Mouse (Mus musculus): Measurements from ENCODE around the gene Mxra8. TPM values are rescaled to one million over a fixed set of nuclear protein-coding genes. Genes with fewer than 3 reads are reported as not detected.
A peak's percentile ranks its signal among the peaks of the same experiment; 100 is the strongest.

Gene Mxra8
- polyA plus RNA-seq, 1 experiment from 2014 or later, result 121 TPM

- Histone ChIP-seq H3K9me3 (no peaks in the 10 kb centered on the region), H3K27ac (peak overlapping the region; percentile 89), H3K4me2 (peak overlapping the region; percentile 74), H3K36me3 (peaks cover 60% of the 10 kb centered on the region), H3K9ac (peak overlapping the region; percentile 100), H3K27me3 (replicated peaks) (no peaks in the 10 kb centered on the region), H3K4me3 (replicated peaks) (peak overlapping the region; percentile 91), H3K4me1 (peaks cover 18% of the 10 kb centered on the region)
- ATAC-seq (ENCODE audit: insufficient read depth, low FRiP score, low read depth), result peak; percentile 15
- 1% methylated on average over 49 of the region's 49 CpGs for WGBS
These were observed 26.8 kb upstream of the Mxra8 start for GRCm38 (mm10) chr4:155812665-155813181.

- H3K36me3 ChIP-seq, result peaks cover 69% of the 10 kb centered on the region
- 79% methylated on average over 4 of the region's 4 CpGs for WGBS
- ATAC-seq (ENCODE audit: insufficient read depth, low FRiP score, low read depth), result no peak
These were observed 21.9 kb upstream of the Mxra8 start for GRCm38 (mm10) chr4:155817533-155817932.

GRCm38 (mm10) chr4:155821025-155821424, 18.5 kb upstream of the Mxra8 start:
- H3K4me3 ChIP-seq (replicated peaks), result no peak overlapping the region
- H3K9me3 ChIP-seq, result no peaks in the 10 kb centered on the region
- H3K4me2 ChIP-seq, result no peak overlapping the region
- no peaks in the 10 kb centered on the region for H3K27me3 ChIP-seq (replicated peaks)
- H3K36me3 ChIP-seq, result peaks cover 77% of the 10 kb centered on the region
- no peak overlapping the region for H3K27ac ChIP-seq
- H3K9ac ChIP-seq, result no peak overlapping the region
- no peak for ATAC-seq (ENCODE audit: insufficient read depth, low FRiP score, low read depth)
- WGBS, result 75% methylated on average over 7 of the region's 7 CpGs
- H3K4me1 ChIP-seq, result no peaks in the 10 kb centered on the region

More at GRCm38 (mm10) chr4:155817533-155817932, 21.9 kb upstream of the Mxra8 start:
- H3K4me3 ChIP-seq (replicated peaks), result no peak overlapping the region
- H3K27ac ChIP-seq, result no peak overlapping the region
- H3K27me3 ChIP-seq (replicated peaks), result no peaks in the 10 kb centered on the region
- H3K9me3 ChIP-seq, result no peaks in the 10 kb centered on the region
- no peak overlapping the region for H3K9ac ChIP-seq
- H3K4me1 ChIP-seq, result peaks cover 12% of the 10 kb centered on the region
- no peak overlapping the region for H3K4me2 ChIP-seq

- ATAC-seq (ENCODE audit: insufficient read depth, low FRiP score, low read depth), result no peak
- Histone ChIP-seq H3K9me3 (no peaks in the 10 kb centered on the region), H3K27me3 (replicated peaks) (no peaks in the 10 kb centered on the region), H3K27ac (no peak overlapping the region), H3K36me3 (peaks cover 55% of the 10 kb centered on the region), H3K9ac (no peak overlapping the region), H3K4me1 (no peaks in the 10 kb centered on the region), H3K4me2 (no peak overlapping the region), H3K4me3 (replicated peaks) (no peak overlapping the region)
- WGBS, result 96% methylated on average over 16 of the region's 16 CpGs
These were observed 16.0 kb upstream of the Mxra8 start for GRCm38 (mm10) chr4:155823443-155823842.

- 90% methylated on average over 4 of the region's 4 CpGs for WGBS
- Histone ChIP-seq H3K36me3 (peaks cover 10% of the 10 kb centered on the region), H3K4me2 (no peak overlapping the region), H3K27me3 (replicated peaks) (no peaks in the 10 kb centered on the region), H3K27ac (no peak overlapping the region), H3K9ac (no peak overlapping the region), H3K4me3 (replicated peaks) (no peak overlapping the region), H3K4me1 (peaks cover 21% of the 10 kb centered on the region), H3K9me3 (no peaks in the 10 kb centered on the region)
- ATAC-seq (ENCODE audit: insufficient read depth, low FRiP score, low read depth), result no peak
These were observed 9.6 kb upstream of the Mxra8 start for GRCm38 (mm10) chr4:155829866-155830265.

DNA sequence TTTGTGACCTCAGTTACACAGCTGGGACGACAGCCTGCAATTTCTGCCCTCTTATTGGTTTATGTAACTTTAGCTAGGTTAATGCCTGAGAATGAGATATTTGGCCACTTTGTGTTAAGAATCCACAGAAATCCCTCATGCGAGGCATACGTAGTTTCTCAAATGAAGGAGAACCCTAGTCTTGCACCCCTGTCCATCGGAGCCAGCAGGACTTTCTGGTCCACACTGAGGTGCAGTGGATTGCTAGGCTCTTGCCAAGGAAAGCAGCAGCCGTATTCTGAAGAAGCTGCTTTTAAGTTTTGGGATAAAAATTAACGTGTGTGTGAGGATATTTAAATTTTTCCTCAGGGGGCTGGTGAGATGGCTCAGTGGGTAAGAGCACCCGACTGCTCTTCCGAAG, 8.9 kb upstream of the Mxra8 start:
- no peaks in the 10 kb centered on the region for H3K27me3 ChIP-seq (replicated peaks)
- H3K4me1 ChIP-seq, result peaks cover 21% of the 10 kb centered on the region
- WGBS, result 52% methylated on average over 8 of the region's 8 CpGs
- H3K9ac ChIP-seq, result no peak overlapping the region
- H3K9me3 ChIP-seq, result no peaks in the 10 kb centered on the region
- no peak for ATAC-seq (ENCODE audit: insufficient read depth, low FRiP score, low read depth)
- peak overlapping the region; percentile 93 for H3K4me2 ChIP-seq
- H3K4me3 ChIP-seq (replicated peaks), result peak overlapping the region; percentile 85
- peak overlapping the region; percentile 94; the same call in 1 of the 2 replicates for H3K27ac ChIP-seq
- peaks cover 7% of the 10 kb centered on the region for H3K36me3 ChIP-seq

GRCm38 (mm10) chr4:155831205-155831766, 8.2 kb upstream of the Mxra8 start, which contains the start of gene Aurkaip1:
Gene Aurkaip1, plus strand, starts transcription at chr4:155831272.
- peaks cover 21% of the 10 kb centered on the region for H3K4me1 ChIP-seq
- peak within 1 kb of the TSS; percentile 93 for H3K4me2 ChIP-seq
- H3K27me3 ChIP-seq (replicated peaks), result no peaks in the 10 kb centered on the region
- ATAC-seq (ENCODE audit: insufficient read depth, low FRiP score, low read depth), result peak; percentile 94
- H3K27ac ChIP-seq, result peak within 1 kb of the TSS; percentile 94
- WGBS, result 0% methylated on average over 49 of the region's 49 CpGs
- H3K9me3 ChIP-seq, result no peaks in the 10 kb centered on the region
- H3K9ac ChIP-seq, result peak within 1 kb of the TSS; percentile 91
- H3K36me3 ChIP-seq, result peaks cover 7% of the 10 kb centered on the region
- peak within 1 kb of the TSS; percentile 85 for H3K4me3 ChIP-seq (replicated peaks)

DNA sequence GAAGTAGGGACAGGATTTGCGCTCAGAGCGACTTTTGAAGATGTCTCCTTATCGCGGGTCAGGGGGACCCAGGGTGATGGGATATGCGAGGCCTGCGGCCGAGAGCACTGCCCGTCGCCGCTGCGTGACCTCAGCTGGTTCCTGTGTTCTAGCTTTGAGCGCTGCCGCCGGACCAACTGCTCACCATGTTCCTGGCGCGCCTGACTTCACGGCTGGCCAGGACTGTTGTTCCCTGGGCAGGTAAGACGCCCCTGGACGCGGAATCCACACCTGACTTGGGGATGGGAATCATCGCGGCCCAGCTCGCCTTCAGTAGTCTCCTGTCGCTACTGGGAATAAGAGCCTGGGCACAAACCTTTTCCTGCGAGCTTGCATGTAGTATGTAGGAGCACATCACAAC, 7.6 kb upstream of the Mxra8 start:
- Histone ChIP-seq H3K9ac (peak overlapping the region; percentile 91), H3K36me3 (peaks cover 7% of the 10 kb centered on the region), H3K4me2 (peak overlapping the region; percentile 93), H3K4me1 (peaks cover 21% of the 10 kb centered on the region), H3K4me3 (replicated peaks) (peak overlapping the region; percentile 85), H3K27me3 (replicated peaks) (no peaks in the 10 kb centered on the region), H3K9me3 (no peaks in the 10 kb centered on the region), H3K27ac (peak overlapping the region; percentile 94)
- ATAC-seq (ENCODE audit: insufficient read depth, low FRiP score, low read depth), result 0 out of 2 replicates have a peak, but pooled peaks have one; percentile 0
- under 1% methylated on average over 25 of the region's 25 CpGs for WGBS

DNA sequence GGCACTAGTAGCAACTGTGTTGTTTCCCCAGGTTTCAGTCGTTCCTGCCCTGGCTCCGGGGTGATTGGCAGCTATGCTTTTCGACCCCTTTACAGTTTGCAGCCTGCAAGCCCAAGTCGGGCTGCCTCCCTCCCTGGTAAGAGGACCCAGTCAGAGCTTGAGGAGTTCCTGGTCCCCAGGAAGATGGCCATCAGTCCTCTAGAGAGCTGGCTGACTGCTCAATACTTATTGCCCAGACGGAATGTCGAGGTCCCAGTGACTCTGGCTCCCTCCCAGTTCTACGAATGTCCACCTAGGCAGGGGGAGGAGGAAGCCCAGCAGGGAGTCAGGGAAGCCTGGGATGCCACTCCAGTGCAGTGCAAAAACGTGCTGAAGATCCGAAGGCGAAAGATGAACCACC, 7.2 kb upstream of the Mxra8 start:
- peak overlapping the region; percentile 94; the same call in 1 of the 2 replicates for H3K27ac ChIP-seq
- no peak for ATAC-seq (ENCODE audit: insufficient read depth, low FRiP score, low read depth)
- H3K4me2 ChIP-seq, result peak overlapping the region; percentile 93
- peaks cover 23% of the 10 kb centered on the region for H3K4me1 ChIP-seq
- H3K9ac ChIP-seq, result peak overlapping the region; percentile 91
- no peaks in the 10 kb centered on the region for H3K27me3 ChIP-seq (replicated peaks)
- WGBS, result 52% methylated on average over 10 of the region's 10 CpGs
- H3K9me3 ChIP-seq, result no peaks in the 10 kb centered on the region
- peaks cover 7% of the 10 kb centered on the region for H3K36me3 ChIP-seq
- peak overlapping the region; percentile 85 for H3K4me3 ChIP-seq (replicated peaks)

GRCm38 (mm10) chr4:155833234-155833633, 6.2 kb upstream of the Mxra8 start:
- no peak overlapping the region; the same call in 1 of the 2 replicates for H3K4me3 ChIP-seq (replicated peaks)
- peak overlapping the region; percentile 27; the same call in 1 of the 2 replicates for H3K27ac ChIP-seq
- 84% methylated on average over 4 of the region's 4 CpGs for WGBS
- peaks cover 32% of the 10 kb centered on the region for H3K4me1 ChIP-seq
- no peak for ATAC-seq (ENCODE audit: insufficient read depth, low FRiP score, low read depth)
- H3K36me3 ChIP-seq, result peaks cover 7% of the 10 kb centered on the region
- H3K4me2 ChIP-seq, result no peak overlapping the region
- H3K27me3 ChIP-seq (replicated peaks), result no peaks in the 10 kb centered on the region
- H3K9me3 ChIP-seq, result no peaks in the 10 kb centered on the region
- H3K9ac ChIP-seq, result no peak overlapping the region

DNA sequence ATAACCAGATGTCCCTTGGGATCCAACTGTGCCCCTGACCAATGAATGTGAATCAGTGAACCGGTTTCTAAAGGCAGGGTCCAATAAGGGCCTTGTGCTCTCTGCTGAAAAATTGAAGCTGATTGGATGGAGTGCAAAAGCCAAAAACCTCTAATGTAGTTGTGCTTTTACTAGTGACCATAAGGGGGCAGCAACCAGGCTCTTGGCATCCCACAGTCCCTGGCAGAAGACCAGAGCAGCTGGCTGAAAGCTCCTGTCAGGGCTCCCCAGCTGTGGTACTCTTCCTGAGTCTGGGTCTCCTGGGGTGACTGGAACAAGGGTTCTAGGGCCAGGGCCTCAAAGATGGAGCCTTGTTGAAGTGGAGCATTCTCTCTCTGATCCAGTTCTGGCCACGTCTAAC, 5.6 kb upstream of the Mxra8 start:
- Histone ChIP-seq H3K4me1 (peaks cover 37% of the 10 kb centered on the region), H3K9me3 (no peaks in the 10 kb centered on the region), H3K27ac (peak overlapping the region; percentile 80), H3K9ac (no peak overlapping the region), H3K36me3 (peaks cover 7% of the 10 kb centered on the region), H3K4me3 (replicated peaks) (no peak overlapping the region), H3K4me2 (no peak overlapping the region), H3K27me3 (replicated peaks) (no peaks in the 10 kb centered on the region)
- ATAC-seq (ENCODE audit: insufficient read depth, low FRiP score, low read depth), result 0 out of 2 replicates have a peak, but pooled peaks have one; percentile 7
- 26% methylated on average over 2 of the region's 2 CpGs for WGBS

GRCm38 (mm10) chr4:155837404-155838010, 2.0 kb upstream of the Mxra8 start:
- 59% methylated on average over 11 of the region's 11 CpGs for WGBS
- no peak overlapping the region for H3K4me3 ChIP-seq (replicated peaks)

More at GRCm38 (mm10) chr4:155837404-155838010, 2.0 kb upstream of the Mxra8 start:
- no peaks in the 10 kb centered on the region for H3K9me3 ChIP-seq
- H3K9ac ChIP-seq, result no peak overlapping the region
- no peak for ATAC-seq (ENCODE audit: insufficient read depth, low FRiP score, low read depth)
- H3K27me3 ChIP-seq (replicated peaks), result no peaks in the 10 kb centered on the region
- H3K4me2 ChIP-seq, result no peak overlapping the region; the same call in 1 of the 2 replicates
- H3K27ac ChIP-seq, result peak overlapping the region; percentile 96
- H3K36me3 ChIP-seq, result peaks cover 9% of the 10 kb centered on the region
- H3K4me1 ChIP-seq, result peaks cover 57% of the 10 kb centered on the region

Data from stomach, embryonic 15.5 days (tissue).